Mouse (Mus musculus) heart, postnatal 25 days (tissue): Measurements from ENCODE around the gene Leo1. TPM values are rescaled to one million over a fixed set of nuclear protein-coding genes. Genes with fewer than 3 reads are reported as not detected.
"Not testable (repeated sequence)": the region's sequence is repeated elsewhere in the genome, so short reads cannot be mapped to it uniquely, and the experiment has no call there.

ENCODE experiments used
- DNase-seq: peaks from one replicate; pipeline ENCODE4 v3.0.0; 2022; ENCODE audit warnings: low spot score
- intact Hi-C: fragments of 180-260 bp; cut with DNase I; formaldehyde crosslinking; loops from one replicate; pipeline ENCODE4 v1.15.1; 2025
- total RNA-seq, 2 experiments: library from RNA; stranded (reverse); gene quantifications; 2 replicates each; pipeline ENCODE4 v1.2.3; 2021

The Leo1 gene
- total RNA-seq, 2 experiments from 2014 or later = 12.0 to 20.6 TPM

DNA sequence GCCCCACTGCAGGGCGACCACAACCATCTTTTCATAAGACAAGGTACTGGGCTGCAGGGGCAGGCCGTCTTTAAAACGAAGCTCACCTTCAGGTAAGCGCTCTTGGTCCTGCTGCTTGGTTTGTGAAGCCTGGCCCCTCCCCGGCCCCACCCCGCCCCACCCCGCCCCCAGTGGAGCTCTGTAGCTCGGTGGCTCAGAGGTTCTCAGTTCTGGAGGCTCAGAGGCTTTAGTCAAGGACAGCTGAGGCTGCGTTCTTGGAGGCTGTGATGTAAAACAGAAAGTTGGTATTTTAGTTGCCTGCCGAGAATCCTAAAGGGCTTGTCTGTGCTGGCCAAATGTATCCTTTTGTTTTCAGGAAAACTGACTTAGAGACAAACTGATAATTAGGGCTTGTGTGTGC, 14.4 kb downstream of the Leo1 start:
- intact Hi-C loops = no loop called here

DNA sequence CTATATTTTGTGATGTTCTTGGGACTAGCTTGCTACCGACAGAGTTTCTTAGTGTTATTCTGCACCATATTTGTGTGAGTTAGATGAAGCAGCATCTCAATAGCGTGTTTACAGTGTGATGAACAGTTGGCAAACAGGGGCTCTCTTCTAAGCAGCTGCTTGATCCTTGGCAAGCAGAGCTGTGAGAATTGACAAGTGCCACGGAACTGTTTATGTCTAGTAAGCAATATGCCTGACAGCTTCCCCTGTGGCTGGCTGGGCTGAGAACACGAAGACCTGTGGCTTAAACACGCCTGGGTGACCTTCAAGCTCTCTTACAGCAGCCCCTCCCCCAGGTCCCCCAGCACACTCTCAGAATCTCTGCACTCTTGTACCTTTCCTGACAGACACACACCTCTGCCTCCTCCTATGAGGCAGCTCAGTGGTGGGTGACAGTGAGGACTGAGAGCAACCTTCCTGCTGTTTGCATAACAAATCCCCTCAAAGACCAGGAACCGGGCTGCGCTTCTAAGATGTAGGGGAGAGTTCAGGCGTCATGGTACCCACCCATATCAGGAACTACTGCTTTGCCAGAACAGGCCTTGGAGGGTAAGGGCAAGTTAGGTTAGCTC, 21.8 kb downstream of the Leo1 start:
- no peak for DNase-seq

More for the DNA sequence above, 14.4 kb downstream of the Leo1 start:
- no peak for DNase-seq

DNA sequence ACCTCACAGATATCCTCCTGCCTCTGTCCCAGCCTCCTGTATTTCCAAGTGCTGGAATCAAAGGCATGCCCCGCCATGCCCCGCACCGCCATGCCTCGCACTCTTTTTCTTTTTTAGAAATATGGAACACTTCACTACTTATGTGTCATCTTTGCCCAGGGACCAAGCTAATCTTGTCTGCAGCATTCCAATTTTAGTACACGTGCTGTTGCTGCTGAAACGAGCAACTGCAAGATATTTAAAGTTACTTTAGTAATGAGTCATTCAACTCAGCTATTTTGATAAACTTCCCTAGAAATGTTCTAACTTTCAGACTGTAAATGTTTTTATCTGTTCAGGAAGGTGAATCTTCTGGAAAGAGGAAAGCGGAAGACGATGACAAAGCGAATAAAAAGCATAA, 24.5 kb downstream of the Leo1 start:
- no peak for DNase-seq
- intact Hi-C loops = loop anchor here (10.0 kb wide), 1 partner anchor 119 kb away; no protein-coding TSS in a partner anchor

More for the DNA sequence above, 21.8 kb downstream of the Leo1 start:
- intact Hi-C loops = loop anchor here (10.0 kb wide), 1 partner anchor 122 kb away; no protein-coding TSS in a partner anchor

DNA sequence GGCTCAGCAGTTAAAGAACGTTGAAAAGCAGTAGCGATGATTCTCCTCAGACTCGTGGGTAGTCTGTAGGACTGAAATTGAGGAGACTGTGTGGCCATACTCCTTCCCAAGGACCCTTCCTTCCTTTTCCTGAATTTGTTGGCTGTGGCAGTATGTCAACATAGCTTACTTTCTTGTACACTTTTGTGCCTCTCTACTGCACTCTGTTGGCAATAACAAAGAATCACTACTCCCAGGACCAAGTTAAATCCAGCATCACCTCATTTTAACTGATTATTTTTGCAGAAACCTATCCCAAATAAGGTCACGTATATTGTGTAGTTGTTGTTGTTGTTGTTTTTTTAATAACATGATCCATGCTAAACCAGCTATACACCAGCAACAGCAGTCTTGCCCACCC, 25.3 kb downstream of the Leo1 start:
- no peak for DNase-seq
- intact Hi-C loops = loop anchor here (10.0 kb wide), 1 partner anchor 118 kb away; no protein-coding TSS in a partner anchor

DNA sequence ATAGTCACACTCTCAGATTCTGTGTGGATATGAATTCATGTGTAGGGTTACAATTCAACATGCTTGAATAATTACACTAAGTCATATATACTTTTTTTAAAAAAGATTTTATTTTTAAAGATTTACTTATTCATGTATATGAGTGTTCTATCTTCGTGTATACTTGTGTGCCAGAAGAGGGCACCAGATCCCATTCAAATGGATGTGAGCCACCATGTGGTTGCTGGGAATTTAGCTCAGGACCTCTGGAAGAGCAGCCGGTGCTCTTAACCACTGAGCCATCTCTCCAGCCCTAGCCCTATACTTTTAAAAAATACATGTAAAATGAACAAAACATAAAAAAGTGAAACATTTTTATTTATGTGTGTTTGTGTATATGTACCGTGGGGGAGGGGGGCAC, 26.3 kb downstream of the Leo1 start:
- intact Hi-C loops = loop anchor here (10.0 kb wide), 1 partner anchor 117 kb away; no protein-coding TSS in a partner anchor
- no peak for DNase-seq

DNA sequence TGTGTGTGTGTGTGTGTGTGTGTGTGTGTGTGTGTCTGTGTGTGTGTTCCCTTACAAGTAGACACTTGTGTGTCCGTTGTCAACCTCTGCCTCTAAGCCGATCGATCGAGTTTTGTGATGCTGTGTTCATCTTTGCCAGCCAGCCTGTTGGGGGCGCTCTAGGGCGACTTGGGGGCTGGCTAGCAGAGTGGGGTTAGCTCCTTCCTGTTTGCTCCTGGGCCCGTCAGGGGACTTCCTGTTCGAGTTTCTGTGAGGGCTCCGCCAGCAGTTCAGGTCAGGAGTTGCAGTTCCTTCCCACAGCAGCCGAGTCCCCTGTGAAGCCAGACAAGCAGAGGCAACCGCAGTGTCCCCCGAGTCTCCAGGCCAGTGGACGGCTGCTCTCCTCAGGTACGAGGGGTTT, 27.0 kb downstream of the Leo1 start:
- no peak for DNase-seq
- intact Hi-C loops = loop anchor here (10.0 kb wide), 1 partner anchor 117 kb away; no protein-coding TSS in a partner anchor

DNA sequence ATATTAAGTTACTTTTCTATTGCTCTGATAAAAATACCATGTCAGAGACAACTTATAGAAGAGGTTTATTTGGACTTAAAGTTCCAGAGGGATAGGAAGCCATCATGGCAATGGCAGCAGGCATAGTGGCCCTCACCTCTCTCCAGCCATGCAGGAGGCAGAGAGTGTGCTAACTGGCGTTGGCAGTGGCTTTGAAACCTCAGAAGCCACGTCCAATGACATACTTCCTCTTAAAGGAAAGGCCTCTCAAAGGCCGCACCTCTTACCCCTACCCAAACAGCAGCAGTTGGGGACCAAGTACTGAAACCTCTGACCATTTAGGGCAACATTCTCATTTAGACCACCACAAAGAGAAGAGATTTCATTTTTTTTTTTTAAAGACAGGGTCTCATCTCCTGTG, 35.9 kb downstream of the Leo1 start:
- DNase-seq = no peak
- intact Hi-C loops = no loop called here

DNA sequence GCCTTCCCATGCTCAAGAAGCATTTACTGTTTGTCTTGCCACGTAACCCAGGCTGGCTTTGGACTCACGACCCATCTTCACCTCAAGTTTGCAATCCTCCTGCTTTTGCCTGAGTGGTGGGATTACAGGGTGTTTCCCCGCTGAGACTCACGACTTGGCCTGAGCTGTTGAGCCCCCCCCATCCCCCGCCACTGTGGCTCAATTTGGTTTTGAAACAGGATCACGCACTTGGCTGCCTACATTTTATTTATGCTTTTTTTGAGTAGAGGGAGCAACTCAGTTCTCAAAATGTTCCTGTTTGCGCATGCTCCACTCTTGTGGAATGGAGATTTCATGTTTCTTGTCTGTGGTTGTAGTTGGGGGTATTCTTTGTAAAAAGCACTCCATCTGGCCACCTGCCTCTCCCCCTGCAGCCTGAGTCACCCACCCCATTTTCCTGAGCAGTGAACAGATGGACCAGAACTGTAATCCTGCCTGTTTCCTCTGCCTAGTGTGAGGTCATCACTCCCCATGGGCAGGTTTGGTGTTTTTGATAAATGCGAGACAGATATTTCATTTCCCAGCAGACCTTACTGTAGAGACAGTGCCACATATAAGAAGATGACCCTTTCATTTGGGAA, 37.9 kb downstream of the Leo1 start:
- no peak for DNase-seq
- intact Hi-C loops = no loop called here

DNA sequence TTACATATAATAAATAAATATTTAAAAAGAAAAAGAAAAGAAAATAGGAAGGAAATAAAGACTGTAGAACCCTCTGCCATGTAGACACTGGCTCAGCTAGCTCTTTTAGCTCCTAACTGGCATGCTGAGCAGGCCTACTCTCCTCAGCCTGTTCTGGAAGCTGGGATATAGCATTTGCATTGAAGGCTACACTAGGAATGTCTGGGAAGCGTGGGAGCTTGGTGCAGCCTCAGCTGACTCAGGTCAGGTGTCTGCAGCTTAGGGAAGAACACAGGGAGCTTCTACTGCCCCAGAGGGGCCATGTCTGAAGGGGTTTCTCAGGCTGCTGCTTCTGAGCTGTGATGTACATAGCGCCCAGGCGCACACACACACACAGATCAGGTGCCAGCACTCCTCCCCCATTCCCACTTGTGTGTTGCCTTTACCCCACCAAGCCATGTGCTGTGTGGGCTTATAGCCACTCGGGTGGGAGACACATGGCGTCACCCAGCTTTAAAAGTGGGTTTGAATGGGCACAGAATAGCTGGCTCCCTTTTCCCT, 39.3 kb downstream of the Leo1 start:
- DNase-seq = no peak
- intact Hi-C loops = no loop called here

DNA sequence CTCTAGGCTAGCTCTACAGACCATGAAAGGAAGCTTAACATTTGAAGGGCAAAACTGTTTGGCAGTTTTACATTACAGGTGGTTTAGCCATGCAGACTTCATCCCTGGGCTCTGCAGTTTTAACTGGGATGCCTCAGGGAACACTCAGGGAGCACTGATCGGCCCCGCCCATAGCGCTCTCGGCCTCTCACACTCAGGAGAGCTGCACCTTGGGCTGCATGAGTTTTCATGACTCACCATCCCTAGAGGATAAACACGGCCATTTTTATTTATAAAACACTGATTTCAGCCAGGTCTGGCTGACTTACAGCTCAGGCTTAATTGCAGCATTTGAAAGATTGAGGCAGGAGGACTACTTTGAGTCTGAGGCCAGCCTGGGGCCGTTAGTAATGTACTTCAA, 43.9 kb downstream of the Leo1 start:
- no peak for DNase-seq
- intact Hi-C loops = no loop called here

DNA sequence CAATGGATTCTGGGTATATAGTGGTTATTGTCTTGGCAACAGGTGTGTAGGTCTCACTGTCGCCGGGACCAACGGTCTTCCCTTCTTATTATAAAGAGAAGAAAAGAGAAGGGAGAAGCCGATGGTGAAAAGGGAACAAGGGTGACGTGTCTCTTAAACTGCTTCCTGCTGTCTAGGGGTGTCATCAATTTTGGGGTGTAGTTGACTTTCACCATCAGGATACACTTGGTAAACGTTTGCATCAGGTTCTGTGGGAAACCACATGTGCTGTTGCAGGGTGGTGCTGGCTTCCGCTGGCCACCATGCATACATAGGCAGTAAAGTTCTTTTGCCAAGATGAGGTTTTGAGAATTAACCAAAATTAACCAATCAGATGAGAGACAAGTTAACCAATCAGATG, 46.9 kb downstream of the Leo1 start:
- intact Hi-C loops, DNase-seq: not testable (repeated sequence)

DNA sequence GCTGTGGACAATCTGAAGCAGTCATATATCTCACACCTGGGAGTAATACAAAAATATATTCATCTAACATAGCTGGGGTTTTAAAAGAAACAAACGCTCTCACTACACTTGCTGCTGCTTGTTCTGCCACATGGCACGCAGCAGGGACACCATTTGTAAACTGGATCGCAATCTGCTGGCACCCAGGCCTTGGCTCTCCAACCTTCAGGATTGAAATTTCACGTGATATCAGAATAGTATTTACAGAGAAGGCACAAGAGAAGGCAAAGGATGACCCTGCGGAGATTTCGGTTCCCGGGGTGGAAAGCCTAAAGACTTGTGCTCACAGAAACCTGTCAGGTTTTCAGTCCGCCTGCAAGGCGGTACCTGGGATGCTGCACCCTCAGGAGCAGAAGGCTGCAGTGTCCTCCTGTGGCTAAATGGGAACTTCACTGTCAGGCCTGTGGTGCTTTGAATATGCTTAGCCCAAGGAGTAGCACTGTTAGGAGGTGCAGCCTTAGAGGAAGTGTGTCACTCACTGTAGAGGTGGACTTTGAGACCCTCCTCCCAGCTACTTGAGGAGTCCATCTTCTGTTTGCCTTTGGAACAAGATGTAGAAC, 53.2 kb downstream of the Leo1 start:
- DNase-seq = no peak
- intact Hi-C loops = no loop called here

DNA sequence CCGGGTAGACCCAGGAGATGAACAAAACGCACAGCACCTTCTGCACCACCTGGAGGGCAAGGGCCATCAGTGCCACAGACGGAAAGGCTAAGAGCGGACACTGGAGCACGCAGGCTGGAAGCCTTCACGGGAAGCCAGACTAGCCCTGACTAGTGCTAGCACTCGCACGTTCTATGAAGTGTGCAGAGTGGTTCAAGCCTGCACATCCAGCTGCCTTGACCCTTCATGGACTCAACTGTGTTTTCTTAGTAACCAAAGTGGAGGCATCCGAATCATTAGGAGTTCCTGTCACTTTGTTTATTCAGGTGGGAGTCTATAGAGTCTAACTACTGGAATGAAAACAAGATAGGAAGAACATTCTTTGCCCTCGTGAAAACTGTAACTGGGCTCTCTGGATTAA, 54.6 kb downstream of the Leo1 start:
- DNase-seq = no peak
- intact Hi-C loops = no loop called here

DNA sequence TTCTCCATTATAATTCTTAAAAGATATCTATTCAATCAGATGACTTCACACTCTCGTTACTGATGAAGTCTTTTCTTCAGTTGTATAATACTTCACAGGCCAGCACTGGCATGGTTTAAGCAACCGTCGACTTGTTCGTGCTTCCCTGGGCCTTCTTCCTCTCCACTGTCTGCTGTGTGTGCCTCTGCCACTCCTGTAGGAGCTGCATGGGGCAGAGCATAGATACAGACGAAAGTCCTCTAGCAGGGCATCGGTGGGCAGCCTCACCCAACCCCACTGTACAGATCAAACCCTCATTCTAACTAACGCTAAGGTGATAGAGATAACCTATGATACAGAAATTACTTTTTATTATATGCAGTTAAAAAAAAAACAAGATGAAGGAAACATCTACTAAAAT, 57.2 kb downstream of the Leo1 start:
- no peak for DNase-seq
- intact Hi-C loops = no loop called here

DNA sequence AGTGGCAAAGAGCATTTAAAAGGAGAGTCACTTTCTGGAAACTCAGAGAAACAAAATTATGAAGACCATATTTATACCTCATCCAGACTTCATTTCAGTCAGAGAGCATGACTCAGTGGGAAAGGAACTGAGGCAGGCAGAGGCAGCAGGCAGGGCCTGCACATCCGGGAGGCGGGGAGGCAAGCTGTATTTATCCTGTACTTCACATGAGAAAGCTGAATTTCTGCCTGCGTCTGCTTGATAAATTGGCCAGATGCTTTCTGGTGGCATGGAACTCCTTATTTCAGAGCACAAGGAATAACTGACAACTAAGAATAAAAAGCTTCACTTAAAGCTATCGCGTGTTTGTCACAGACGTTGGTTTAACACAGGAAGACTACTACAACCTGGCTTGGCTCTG, 63.0 kb downstream of the Leo1 start:
- no peak for DNase-seq
- intact Hi-C loops = no loop called here

DNA sequence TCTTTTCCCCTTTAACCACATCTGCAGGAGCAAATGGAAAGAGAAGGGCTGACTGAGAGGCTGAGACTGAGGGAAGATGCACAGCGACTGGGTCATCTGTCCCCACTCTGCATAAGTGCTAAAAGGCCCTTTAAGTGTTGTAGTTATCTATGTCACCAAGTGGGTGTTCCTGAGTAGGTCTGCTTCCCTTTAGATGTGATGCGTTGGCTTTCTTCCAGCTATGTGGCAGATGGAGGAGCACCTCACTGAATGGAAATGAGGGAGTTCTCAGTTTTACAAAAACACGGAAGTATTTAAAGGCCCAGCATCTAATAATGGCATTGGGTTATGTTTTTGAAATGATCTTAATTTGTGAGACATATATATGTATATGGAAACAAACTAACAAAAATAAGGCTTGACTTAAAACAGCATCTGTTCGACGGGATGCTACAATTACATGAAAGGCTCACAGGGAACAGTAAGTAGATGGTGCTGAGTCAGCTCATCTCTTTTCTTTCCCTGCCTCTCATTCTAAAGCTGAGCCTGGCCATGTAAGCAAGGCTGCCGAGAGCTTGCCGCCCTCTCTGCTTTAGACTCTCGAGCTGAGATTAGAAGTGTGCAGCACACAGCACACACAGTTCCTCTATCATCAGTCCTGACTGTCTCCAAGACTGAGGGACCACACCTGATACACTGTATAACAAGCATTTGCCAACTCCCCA, 70.1 kb downstream of the Leo1 start:
- intact Hi-C loops = no loop called here
- DNase-seq = no peak

DNA sequence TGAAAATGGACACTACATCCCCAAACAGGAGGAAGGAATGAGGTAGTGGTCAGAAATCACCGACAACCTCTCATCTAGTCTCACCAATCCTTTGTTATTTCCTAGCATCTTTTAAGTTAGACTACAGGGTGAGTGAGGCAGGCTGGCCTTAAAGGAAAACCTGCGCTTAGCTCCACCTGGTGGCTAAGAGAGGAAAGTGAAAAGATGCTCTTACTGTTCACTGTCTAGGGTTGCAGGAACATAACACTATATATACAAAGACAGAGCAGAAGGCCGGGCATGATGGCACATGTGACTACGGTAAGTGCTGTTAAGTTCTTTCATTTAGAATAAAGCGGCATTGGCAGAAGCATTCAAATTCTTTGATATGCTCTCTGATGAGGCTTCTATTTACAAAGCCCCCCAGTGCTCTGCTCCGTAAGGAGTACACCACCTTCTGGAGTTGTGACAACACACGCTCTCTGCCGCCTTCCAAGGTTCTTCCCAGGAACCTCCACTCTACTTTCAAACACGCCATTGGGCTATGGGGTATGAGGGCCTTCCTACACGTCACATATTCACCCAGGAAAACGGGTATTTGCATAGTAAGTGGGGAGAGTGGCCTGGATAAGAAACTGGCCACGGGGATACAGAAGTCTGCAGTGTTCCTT, 74.3 kb downstream of the Leo1 start:
- intact Hi-C loops = loop anchor here (1.0 to 5.0 kb wide), 2 partner anchors 73 to 155 kb away; partner anchors contain the start of gene Leo1
- DNase-seq = no peak
